Mouse (Mus musculus): ENCODE measurements around the gene Serpine3. TPM values are rescaled to one million over a fixed set of nuclear protein-coding genes. Genes with fewer than 3 reads are reported as not detected.
"Not testable (repeated sequence)": the region's sequence is repeated elsewhere in the genome, so short reads cannot be mapped to it uniquely, and the experiment has no call there.

Gene Serpine3
- total and polyA plus RNA-seq, 2 experiments from 2014 or later, result 0.14 to 0.15 TPM

- Histone ChIP-seq H3K4me1 (ENCODE audit: insufficient read depth) (peaks cover 10% of the 10 kb centered on the region; the same call in 1 of the 2 replicates), H3K4me2 (ENCODE audit: low read depth) (no peak overlapping the region), H3K9me3 (ENCODE audit: low read length) (no peaks in the 10 kb centered on the region), H3K4me3 (ENCODE audit: low read depth, low read length) (no peak overlapping the region), H3K27me3 (ENCODE audit: insufficient read depth, low read length) (no peaks in the 10 kb centered on the region), H3K27ac (ENCODE audit: low read depth, low read length) (no peak overlapping the region; the same call in 1 of the 2 replicates), H3K9ac (no peak overlapping the region), H3K36me3 (ENCODE audit: insufficient read depth) (no peaks in the 10 kb centered on the region)
- 50% methylated on average over 4 of the region's 4 CpGs for WGBS
- no peak for DNase-seq
- TF ChIP-seq CTCF (IDR thresholded peaks at IDR 0.05; ENCODE audit: low read depth), result no peak
- no peak for ATAC-seq
Observed at GRCm38 (mm10) chr14:62640396-62640795, 23.1 kb upstream of the Serpine3 start.

- 80% methylated on average over 6 of the region's 7 CpGs for WGBS
Observed at GRCm38 (mm10) chr14:62642368-62642767, 21.1 kb upstream of the Serpine3 start.

GRCm38 (mm10) chr14:62648405-62648804, 15.1 kb upstream of the Serpine3 start:
- no peaks in the 10 kb centered on the region for H3K36me3 ChIP-seq (ENCODE audit: insufficient read depth)
- no peaks in the 10 kb centered on the region for H3K4me1 ChIP-seq (ENCODE audit: insufficient read depth)
- 90% methylated on average over 6 of the region's 6 CpGs for WGBS
- ATAC-seq (no peak), DNase-seq (no peak)
- H3K4me3 ChIP-seq (ENCODE audit: low read depth, low read length), result no peak overlapping the region
- no peak for TF ChIP-seq CTCF (IDR thresholded peaks at IDR 0.05; ENCODE audit: low read depth)
- H3K9ac ChIP-seq, result no peak overlapping the region
- H3K27ac ChIP-seq (ENCODE audit: low read depth, low read length), result no peak overlapping the region
- no peaks in the 10 kb centered on the region for H3K9me3 ChIP-seq (ENCODE audit: low read length)
- no peaks in the 10 kb centered on the region for H3K27me3 ChIP-seq (ENCODE audit: insufficient read depth, low read length)
- no peak overlapping the region for H3K4me2 ChIP-seq (ENCODE audit: low read depth)

More at GRCm38 (mm10) chr14:62642368-62642767, 21.1 kb upstream of the Serpine3 start:
- not testable (repeated sequence) for H3K9ac ChIP-seq; ATAC-seq; H3K4me2 ChIP-seq (ENCODE audit: low read depth); H3K9me3 ChIP-seq (ENCODE audit: low read length); H3K4me3 ChIP-seq (ENCODE audit: low read depth, low read length); H3K27ac ChIP-seq (ENCODE audit: low read depth, low read length); H3K36me3 ChIP-seq (ENCODE audit: insufficient read depth); DNase-seq; H3K27me3 ChIP-seq (ENCODE audit: insufficient read depth, low read length); H3K4me1 ChIP-seq (ENCODE audit: insufficient read depth)

- H3K27me3 ChIP-seq (ENCODE audit: insufficient read depth, low read length), result no peaks in the 10 kb centered on the region
- no peak overlapping the region for H3K4me3 ChIP-seq (ENCODE audit: low read depth, low read length)
- H3K27ac ChIP-seq (ENCODE audit: low read depth, low read length), result no peak overlapping the region
- WGBS, result 68% methylated on average over 3 of the region's 3 CpGs
- H3K9ac ChIP-seq, result no peak overlapping the region
- no peaks in the 10 kb centered on the region for H3K4me1 ChIP-seq (ENCODE audit: insufficient read depth)
- H3K36me3 ChIP-seq (ENCODE audit: insufficient read depth), result no peaks in the 10 kb centered on the region
- ATAC-seq (no peak), DNase-seq (no peak)
- no peak overlapping the region for H3K4me2 ChIP-seq (ENCODE audit: low read depth)
- TF ChIP-seq CTCF (IDR thresholded peaks at IDR 0.05; ENCODE audit: low read depth), result no peak
- no peaks in the 10 kb centered on the region for H3K9me3 ChIP-seq (ENCODE audit: low read length)
Observed at GRCm38 (mm10) chr14:62650376-62650775, 13.1 kb upstream of the Serpine3 start.

- no peak overlapping the region for H3K9ac ChIP-seq
- ATAC-seq (no peak), DNase-seq (no peak)
- 99% methylated on average over 3 of the region's 3 CpGs for WGBS
- no peaks in the 10 kb centered on the region for H3K9me3 ChIP-seq (ENCODE audit: low read length)
- H3K36me3 ChIP-seq (ENCODE audit: insufficient read depth), result no peaks in the 10 kb centered on the region
- TF ChIP-seq CTCF (IDR thresholded peaks at IDR 0.05; ENCODE audit: low read depth), result no peak
- H3K27me3 ChIP-seq (ENCODE audit: insufficient read depth, low read length), result no peaks in the 10 kb centered on the region
- no peak overlapping the region for H3K27ac ChIP-seq (ENCODE audit: low read depth, low read length)
- H3K4me3 ChIP-seq (ENCODE audit: low read depth, low read length), result no peak overlapping the region
- no peak overlapping the region for H3K4me2 ChIP-seq (ENCODE audit: low read depth)
- no peaks in the 10 kb centered on the region for H3K4me1 ChIP-seq (ENCODE audit: insufficient read depth)
Observed at GRCm38 (mm10) chr14:62651771-62652170, 11.7 kb upstream of the Serpine3 start.

- ATAC-seq (no peak), DNase-seq (no peak)
- no peak overlapping the region for H3K4me3 ChIP-seq (ENCODE audit: low read depth, low read length)
- no peak overlapping the region for H3K27ac ChIP-seq (ENCODE audit: low read depth, low read length)
- no peaks in the 10 kb centered on the region for H3K9me3 ChIP-seq (ENCODE audit: low read length)
- 86% methylated on average over 7 of the region's 7 CpGs for WGBS
- no peak overlapping the region for H3K9ac ChIP-seq
- no peaks in the 10 kb centered on the region for H3K27me3 ChIP-seq (ENCODE audit: insufficient read depth, low read length)
- no peak for TF ChIP-seq CTCF (IDR thresholded peaks at IDR 0.05; ENCODE audit: low read depth)
- H3K36me3 ChIP-seq (ENCODE audit: insufficient read depth), result no peaks in the 10 kb centered on the region
- no peak overlapping the region for H3K4me2 ChIP-seq (ENCODE audit: low read depth)
- H3K4me1 ChIP-seq (ENCODE audit: insufficient read depth), result no peaks in the 10 kb centered on the region
Observed at GRCm38 (mm10) chr14:62655996-62656395, 7.5 kb upstream of the Serpine3 start.

GRCm38 (mm10) chr14:62657469-62657868, 6.0 kb upstream of the Serpine3 start:
- Histone ChIP-seq H3K36me3 (ENCODE audit: insufficient read depth) (no peaks in the 10 kb centered on the region), H3K9ac (no peak overlapping the region)
- 87% methylated on average over 3 of the region's 3 CpGs for WGBS

GRCm38 (mm10) chr14:62662381-62662780, 1.1 kb upstream of the Serpine3 start:
- Histone ChIP-seq H3K27me3 (ENCODE audit: insufficient read depth, low read length) (no peaks in the 10 kb centered on the region), H3K9ac (no peak overlapping the region), H3K4me3 (ENCODE audit: low read depth, low read length) (no peak overlapping the region), H3K36me3 (ENCODE audit: insufficient read depth) (no peaks in the 10 kb centered on the region), H3K9me3 (ENCODE audit: low read length) (no peaks in the 10 kb centered on the region), H3K4me1 (ENCODE audit: insufficient read depth) (no peaks in the 10 kb centered on the region), H3K4me2 (ENCODE audit: low read depth) (no peak overlapping the region), H3K27ac (ENCODE audit: low read depth, low read length) (no peak overlapping the region)
- ATAC-seq, result no peak
- TF ChIP-seq CTCF (IDR thresholded peaks at IDR 0.05; ENCODE audit: low read depth), result no peak
- WGBS, result 81% methylated on average over 6 of the region's 6 CpGs
- DNase-seq, result no peak

More at GRCm38 (mm10) chr14:62657469-62657868, 6.0 kb upstream of the Serpine3 start:
- Histone ChIP-seq H3K27me3 (ENCODE audit: insufficient read depth, low read length) (no peaks in the 10 kb centered on the region), H3K27ac (ENCODE audit: low read depth, low read length) (no peak overlapping the region), H3K4me3 (ENCODE audit: low read depth, low read length) (no peak overlapping the region), H3K9me3 (ENCODE audit: low read length) (no peaks in the 10 kb centered on the region), H3K4me1 (ENCODE audit: insufficient read depth) (no peaks in the 10 kb centered on the region), H3K4me2 (ENCODE audit: low read depth) (no peak overlapping the region)
- ATAC-seq (no peak), DNase-seq (no peak)
- no peak for TF ChIP-seq CTCF (IDR thresholded peaks at IDR 0.05; ENCODE audit: low read depth)
